Mouse (Mus musculus) kidney, embryonic 16.5 days (tissue): ENCODE measurements around the gene Lpp. TPM values are rescaled to one million over a fixed set of nuclear protein-coding genes. Genes with fewer than 3 reads are reported as not detected.
A peak's percentile ranks its signal among the peaks of the same experiment; 100 is the strongest.

Source experiments
- ATAC-seq: fragments of 200-750 bp; cut with Nextera tagmentation; 2 replicates; pipeline ENCODE4 v1.8.0; 2017; ENCODE audit warnings: moderate TSS enrichment; ENCODE audit not compliant: low FRiP score, low TSS enrichment
- H3K27ac ChIP-seq: fragments of 300-500 bp; sonication (generic); 2 replicates; pipeline ENCODE4 v1.5.1; 2014; ENCODE audit warnings: low read length
- H3K27me3 ChIP-seq: fragments of 300-500 bp; sonication (generic); 2 replicates; pipeline ENCODE4 v1.6.1; 2014; ENCODE audit warnings: low read length, control low read depth, mixed read lengths; ENCODE audit not compliant: insufficient read depth
- H3K36me3 ChIP-seq: fragments of 300-500 bp; sonication (generic); 2 replicates; pipeline ENCODE4 v1.6.1; 2014; ENCODE audit warnings: low read length, control low read depth, mixed read lengths; ENCODE audit not compliant: insufficient read depth
- H3K4me1 ChIP-seq: fragments of 300-500 bp; sonication (generic); 2 replicates; pipeline ENCODE4 v1.6.1; 2014; ENCODE audit warnings: low read length, control low read depth, mixed read lengths; ENCODE audit not compliant: insufficient read depth
- H3K4me2 ChIP-seq: fragments of 300-500 bp; sonication (generic); replicated peaks from 2 replicates; pipeline ENCODE4 v1.6.1; 2014; ENCODE audit warnings: low read depth, low read length
- H3K4me3 ChIP-seq: fragments of 300-500 bp; sonication (generic); 2 replicates; pipeline ENCODE4 v1.5.1; 2014; ENCODE audit warnings: mild to moderate bottlenecking, low read length
- H3K9ac ChIP-seq: fragments of 300-500 bp; sonication (generic); replicated peaks from 2 replicates; pipeline ENCODE4 v1.6.1; 2014; ENCODE audit warnings: low read length
- H3K9me3 ChIP-seq: fragments of 300-500 bp; sonication (generic); 2 replicates; pipeline ENCODE4 v1.6.1; 2016; ENCODE audit warnings: low read length, control low read depth
- WGBS: fragments of 180-500 bp; shearing (Covaris S2); extraction: QIAGEN DNeasy Blood & Tissue Kit; methylation state at CpG from one replicate; pipeline ENCODE4 v1.1.7; 2014; 5-methylcytosine and 5-hydroxymethylcytosine counted together
- polyA plus RNA-seq: library from polyadenylated mRNA; unstranded; fragments of >200 nt; fragmentation: Nextera tagmentation; extraction: Ambion mirVana; gene quantifications from 2 replicates; pipeline ENCODE4 v1.2.1, GENCODE M21; 2015

The Lpp gene
- polyA plus RNA-seq = 54.0 and 66.8 TPM in 2 replicates

- peak within 1 kb of the TSS; percentile 85 for H3K4me3 ChIP-seq
- H3K27ac ChIP-seq = peak within 1 kb of the TSS; percentile 99
- H3K36me3 ChIP-seq = no peaks in the 10 kb centered on the region
- peak within 1 kb of the TSS; percentile 64 for H3K4me2 ChIP-seq
- H3K27me3 ChIP-seq = no peaks in the 10 kb centered on the region
- H3K4me1 ChIP-seq = peaks cover 28% of the 10 kb centered on the region
- ATAC-seq = peak; percentile 90
- H3K9ac ChIP-seq = peak within 1 kb of the TSS; percentile 97
- no peaks in the 10 kb centered on the region; the same call in 1 of the 2 replicates for H3K9me3 ChIP-seq
- WGBS = 2% methylated on average over 42 of the region's 42 CpGs
Measured at GRCm38 (mm10) chr16:24392651-24393555, at the start of gene Lpp. Lpp (plus strand) TSS chr16:24393507.

GRCm38 (mm10) chr16:24347582-24348411, 45.5 kb upstream of the Lpp start:
- 20% methylated on average over 21 of the region's 21 CpGs for WGBS
- Histone ChIP-seq H3K9ac (no peak overlapping the region; the same call in 1 of the 2 replicates), H3K27me3 (peaks cover 4% of the 10 kb centered on the region; the same call in 1 of the 2 replicates), H3K4me2 (peak overlapping the region; percentile 43), H3K36me3 (no peaks in the 10 kb centered on the region), H3K4me1 (peaks cover 19% of the 10 kb centered on the region), H3K9me3 (no peaks in the 10 kb centered on the region), H3K27ac (no peak overlapping the region), H3K4me3 (peak overlapping the region; percentile 23)
- peak; percentile 78 for ATAC-seq

- Histone ChIP-seq H3K9me3 (no peaks in the 10 kb centered on the region), H3K36me3 (no peaks in the 10 kb centered on the region), H3K4me2 (no peak overlapping the region), H3K9ac (no peak overlapping the region), H3K4me3 (no peak overlapping the region), H3K27me3 (peaks cover 4% of the 10 kb centered on the region; the same call in 1 of the 2 replicates), H3K4me1 (peaks cover 19% of the 10 kb centered on the region), H3K27ac (no peak overlapping the region)
- 46% methylated on average over 6 of the region's 6 CpGs for WGBS
- ATAC-seq = no peak
Measured at GRCm38 (mm10) chr16:24350306-24350705, 43.0 kb upstream of the Lpp start.

GRCm38 (mm10) chr16:24350751-24351150, 42.6 kb upstream of the Lpp start:
- H3K36me3 ChIP-seq = no peaks in the 10 kb centered on the region
- H3K9me3 ChIP-seq = no peaks in the 10 kb centered on the region
- no peak for ATAC-seq
- no peak overlapping the region for H3K4me3 ChIP-seq
- no peak overlapping the region for H3K27ac ChIP-seq
- 39% methylated on average over 6 of the region's 6 CpGs for WGBS
- H3K27me3 ChIP-seq = peaks cover 4% of the 10 kb centered on the region; the same call in 1 of the 2 replicates
- H3K4me2 ChIP-seq = no peak overlapping the region
- H3K9ac ChIP-seq = no peak overlapping the region
- peaks cover 19% of the 10 kb centered on the region for H3K4me1 ChIP-seq

- whole genome bisulfite sequencing = 100% methylated on average over 1 of the region's 1 CpGs
- H3K27ac ChIP-seq = no peak overlapping the region
- H3K36me3 ChIP-seq = no peaks in the 10 kb centered on the region
- H3K9me3 ChIP-seq = no peaks in the 10 kb centered on the region
- peaks cover 4% of the 10 kb centered on the region; the same call in 1 of the 2 replicates for H3K27me3 ChIP-seq
- no peak overlapping the region for H3K9ac ChIP-seq
- no peak for ATAC-seq
- no peak overlapping the region for H3K4me3 ChIP-seq
- no peak overlapping the region for H3K4me2 ChIP-seq
- H3K4me1 ChIP-seq = peaks cover 19% of the 10 kb centered on the region
Measured at GRCm38 (mm10) chr16:24351811-24352210, 41.5 kb upstream of the Lpp start.

GRCm38 (mm10) chr16:24353816-24354215, 39.5 kb upstream of the Lpp start:
- H3K4me2 ChIP-seq = no peak overlapping the region
- H3K9ac ChIP-seq = no peak overlapping the region
- peaks cover 3% of the 10 kb centered on the region; the same call in 1 of the 2 replicates for H3K4me1 ChIP-seq
- no peak overlapping the region for H3K27ac ChIP-seq
- H3K27me3 ChIP-seq = peaks cover 4% of the 10 kb centered on the region; the same call in 1 of the 2 replicates
- no peaks in the 10 kb centered on the region for H3K9me3 ChIP-seq
- H3K4me3 ChIP-seq = no peak overlapping the region
- H3K36me3 ChIP-seq = no peaks in the 10 kb centered on the region
- WGBS = 15% methylated on average over 3 of the region's 3 CpGs
- ATAC-seq = no peak

GRCm38 (mm10) chr16:24361667-24362066, 31.6 kb upstream of the Lpp start:
- Histone ChIP-seq H3K9me3 (no peaks in the 10 kb centered on the region), H3K9ac (no peak overlapping the region), H3K4me1 (no peaks in the 10 kb centered on the region), H3K27me3 (no peaks in the 10 kb centered on the region), H3K4me2 (no peak overlapping the region), H3K36me3 (no peaks in the 10 kb centered on the region), H3K27ac (no peak overlapping the region), H3K4me3 (no peak overlapping the region)
- WGBS = 96% methylated on average over 1 of the region's 1 CpGs
- no peak for ATAC-seq

- WGBS = 75% methylated on average over 7 of the region's 7 CpGs
- no peaks in the 10 kb centered on the region for H3K9me3 ChIP-seq
- H3K4me1 ChIP-seq = peaks cover 7% of the 10 kb centered on the region; the same call in 1 of the 2 replicates
- H3K27ac ChIP-seq = no peak overlapping the region
- H3K27me3 ChIP-seq = no peaks in the 10 kb centered on the region
- H3K4me3 ChIP-seq = no peak overlapping the region
- H3K9ac ChIP-seq = no peak overlapping the region
- no peak overlapping the region for H3K4me2 ChIP-seq
- ATAC-seq = no peak
- H3K36me3 ChIP-seq = no peaks in the 10 kb centered on the region
Measured at GRCm38 (mm10) chr16:24364030-24364687, 29.1 kb upstream of the Lpp start.

- Histone ChIP-seq H3K36me3 (no peaks in the 10 kb centered on the region), H3K9me3 (no peaks in the 10 kb centered on the region), H3K27ac (no peak overlapping the region), H3K9ac (no peak overlapping the region), H3K27me3 (no peaks in the 10 kb centered on the region), H3K4me2 (no peak overlapping the region), H3K4me1 (peaks cover 7% of the 10 kb centered on the region; the same call in 1 of the 2 replicates), H3K4me3 (no peak overlapping the region)
- ATAC-seq = no peak
- 74% methylated on average over 4 of the region's 4 CpGs for WGBS
Measured at GRCm38 (mm10) chr16:24365900-24366299, 27.4 kb upstream of the Lpp start.
